Mouse (Mus musculus) midbrain, embryonic 11.5 days (tissue): ENCODE measurements around the gene Cxadr. TPM values are rescaled to one million over a fixed set of nuclear protein-coding genes. Genes with fewer than 3 reads are reported as not detected.

Experiments used
- ATAC-seq: fragments of 200-750 bp; cut with Nextera tagmentation; 2 replicates; pipeline ENCODE4 v1.8.0; 2017; ENCODE audit warnings: moderate TSS enrichment, moderate library complexity; ENCODE audit not compliant: low FRiP score
- DNase-seq: peaks from one replicate; pipeline ENCODE4 v3.0.0; 2015; ENCODE audit warnings: low spot score; ENCODE audit errors: missing footprints
- H3K27ac ChIP-seq: fragments of 300-500 bp; sonication (generic); 2 replicates; pipeline ENCODE4 v1.5.1; 2014; ENCODE audit warnings: low read depth, low read length
- H3K27me3 ChIP-seq: fragments of 300-500 bp; sonication (generic); 2 replicates; pipeline ENCODE4 v1.6.1; 2014; ENCODE audit warnings: mild to moderate bottlenecking, low read length, moderate library complexity, mixed read lengths; ENCODE audit not compliant: control insufficient read depth, insufficient read depth
- H3K36me3 ChIP-seq: fragments of 300-500 bp; sonication (generic); 2 replicates; pipeline ENCODE4 v1.6.1; 2014; ENCODE audit warnings: mild to moderate bottlenecking, low read length, moderate library complexity, mixed read lengths; ENCODE audit not compliant: control insufficient read depth, insufficient read depth
- H3K4me1 ChIP-seq: fragments of 300-500 bp; sonication (generic); 2 replicates; pipeline ENCODE4 v1.6.1; 2014; ENCODE audit warnings: low read length; ENCODE audit not compliant: control insufficient read depth, insufficient read depth
- H3K4me2 ChIP-seq: fragments of 300-500 bp; sonication (generic); 2 replicates; pipeline ENCODE4 v1.6.1; 2014; ENCODE audit warnings: mild to moderate bottlenecking, moderate library complexity
- H3K4me3 ChIP-seq: fragments of 300-500 bp; sonication (generic); 2 replicates; pipeline ENCODE4 v1.5.1; 2014; ENCODE audit warnings: low read depth, low read length
- H3K9ac ChIP-seq: fragments of 300-500 bp; sonication (generic); 2 replicates; pipeline ENCODE4 v1.6.1; 2014; ENCODE audit warnings: low read length
- H3K9me3 ChIP-seq: fragments of 300-500 bp; sonication (generic); 2 replicates; pipeline ENCODE4 v1.6.1; 2016; ENCODE audit warnings: low read length; ENCODE audit not compliant: control insufficient read depth
- WGBS: fragments of 180-500 bp; shearing (Covaris S2); extraction: QIAGEN DNeasy Blood & Tissue Kit; methylation state at CpG from one replicate; pipeline ENCODE4 v1.1.7; 2014; 5-methylcytosine and 5-hydroxymethylcytosine counted together
- polyA plus RNA-seq: library from polyadenylated mRNA; unstranded; fragments of >200 nt; fragmentation: Nextera tagmentation; extraction: Ambion mirVana; gene quantifications from 2 replicates; pipeline ENCODE4 v1.2.1, GENCODE M21; 2014

Cxadr gene
- polyA plus RNA-seq, 1 experiment from 2014 or later: 69.0 TPM

GRCm38 (mm10) chr16:78372786-78373185, 71.5 kb downstream of the Cxadr start:
- no peaks in the 10 kb centered on the region for H3K9me3 ChIP-seq
- no peak overlapping the region for H3K9ac ChIP-seq
- H3K27me3 ChIP-seq: no peaks in the 10 kb centered on the region
- WGBS: 82% methylated on average over 5 of the region's 5 CpGs
- H3K4me1 ChIP-seq: peaks cover 9% of the 10 kb centered on the region
- no peak overlapping the region for H3K27ac ChIP-seq
- ATAC-seq (no peak), DNase-seq (peak; percentile 74)
- H3K4me3 ChIP-seq: no peak overlapping the region
- no peaks in the 10 kb centered on the region for H3K36me3 ChIP-seq
- H3K4me2 ChIP-seq: no peak overlapping the region

DNA sequence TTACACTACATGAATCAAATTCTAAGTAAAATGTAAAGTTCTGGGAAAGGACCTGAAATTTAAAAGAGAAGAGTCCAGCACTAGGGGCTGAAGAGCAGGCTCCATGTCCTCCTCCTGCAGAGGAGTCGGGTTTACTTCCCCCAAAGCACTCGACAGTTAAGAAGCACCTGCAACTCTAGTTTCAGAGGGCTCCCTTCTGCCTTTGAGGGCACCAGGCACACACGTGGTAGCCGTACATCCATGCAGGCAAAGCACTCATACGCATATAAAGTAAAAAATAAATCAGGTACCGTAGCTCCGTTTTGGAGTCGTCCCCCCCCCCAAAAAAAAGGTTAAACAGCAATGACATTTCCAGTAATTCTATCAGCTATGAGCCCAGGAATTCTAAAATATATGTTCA, 72.5 kb downstream of the Cxadr start:
- DNase-seq (no peak), ATAC-seq (no peak)
- Histone ChIP-seq H3K9ac (no peak overlapping the region), H3K4me3 (no peak overlapping the region), H3K27ac (no peak overlapping the region), H3K4me1 (peaks cover 9% of the 10 kb centered on the region), H3K9me3 (no peaks in the 10 kb centered on the region), H3K4me2 (no peak overlapping the region), H3K27me3 (no peaks in the 10 kb centered on the region), H3K36me3 (no peaks in the 10 kb centered on the region)
- 89% methylated on average over 8 of the region's 8 CpGs for WGBS

DNA sequence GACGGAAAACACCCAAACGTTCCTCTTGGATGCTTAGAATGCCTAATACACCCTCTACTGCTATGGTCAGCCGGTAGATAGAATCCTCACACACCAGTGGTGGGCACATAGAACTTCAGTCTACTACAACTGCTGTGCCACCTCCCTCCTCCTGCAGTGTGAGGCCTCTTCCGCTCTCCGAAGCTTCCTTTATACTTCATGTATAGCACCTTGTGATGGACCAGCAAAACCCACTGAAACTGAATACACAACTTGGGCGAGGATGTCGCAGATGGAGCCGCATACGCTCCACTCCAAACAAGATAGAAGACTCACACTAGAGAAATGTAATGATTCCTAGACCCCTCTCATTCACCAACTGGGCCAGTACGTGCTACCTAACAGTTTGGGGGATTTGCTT, 73.9 kb downstream of the Cxadr start:
- H3K9me3 ChIP-seq: no peaks in the 10 kb centered on the region
- H3K36me3 ChIP-seq: no peaks in the 10 kb centered on the region
- peak overlapping the region; percentile 78 for H3K4me3 ChIP-seq
- H3K4me1 ChIP-seq: peaks cover 9% of the 10 kb centered on the region
- no peak for ATAC-seq
- DNase-seq: peak; percentile 91
- H3K4me2 ChIP-seq: peak overlapping the region; percentile 72
- H3K9ac ChIP-seq: peak overlapping the region; percentile 30; the same call in 1 of the 2 replicates
- no peaks in the 10 kb centered on the region for H3K27me3 ChIP-seq
- 56% methylated on average over 10 of the region's 10 CpGs for WGBS
- H3K27ac ChIP-seq: no peak overlapping the region

GRCm38 (mm10) chr16:78375821-78376691, 74.8 kb downstream of the Cxadr start:
- Histone ChIP-seq H3K4me2 (peak overlapping the region; percentile 72), H3K27ac (no peak overlapping the region), H3K27me3 (no peaks in the 10 kb centered on the region), H3K4me3 (peak overlapping the region; percentile 78), H3K4me1 (peaks cover 9% of the 10 kb centered on the region), H3K9me3 (no peaks in the 10 kb centered on the region), H3K36me3 (no peaks in the 10 kb centered on the region), H3K9ac (peak overlapping the region; percentile 88)
- ATAC-seq: peak; percentile 76
- DNase-seq: peak; percentile 97
- 1% methylated on average over 73 of the region's 100 CpGs for WGBS

GRCm38 (mm10) chr16:78376745-78377570, 75.7 kb downstream of the Cxadr start, which contains the start of gene Btg3:
TSS of gene Btg3 (minus strand) at chr16:78377192.
- DNase-seq: peak; percentile 100
- ATAC-seq: peak; percentile 97
- peak within 1 kb of the TSS; percentile 72 for H3K4me2 ChIP-seq
- 3% methylated on average over 34 of the region's 57 CpGs for WGBS
- no peaks in the 10 kb centered on the region for H3K9me3 ChIP-seq
- H3K4me1 ChIP-seq: peaks cover 9% of the 10 kb centered on the region
- H3K27me3 ChIP-seq: no peaks in the 10 kb centered on the region
- peak within 1 kb of the TSS; percentile 78 for H3K4me3 ChIP-seq
- H3K9ac ChIP-seq: peak within 1 kb of the TSS; percentile 88
- H3K27ac ChIP-seq: no peak within 1 kb of the TSS
- no peaks in the 10 kb centered on the region for H3K36me3 ChIP-seq

GRCm38 (mm10) chr16:78378493-78378892, 77.2 kb downstream of the Cxadr start:
- peaks cover 9% of the 10 kb centered on the region for H3K4me1 ChIP-seq
- ATAC-seq (no peak), DNase-seq (peak; percentile 70)
- no peaks in the 10 kb centered on the region for H3K9me3 ChIP-seq
- no peak overlapping the region for H3K27ac ChIP-seq
- 91% methylated on average over 5 of the region's 5 CpGs for WGBS
- no peak overlapping the region for H3K4me3 ChIP-seq
- no peak overlapping the region for H3K9ac ChIP-seq
- H3K36me3 ChIP-seq: no peaks in the 10 kb centered on the region
- no peak overlapping the region for H3K4me2 ChIP-seq
- H3K27me3 ChIP-seq: no peaks in the 10 kb centered on the region

DNA sequence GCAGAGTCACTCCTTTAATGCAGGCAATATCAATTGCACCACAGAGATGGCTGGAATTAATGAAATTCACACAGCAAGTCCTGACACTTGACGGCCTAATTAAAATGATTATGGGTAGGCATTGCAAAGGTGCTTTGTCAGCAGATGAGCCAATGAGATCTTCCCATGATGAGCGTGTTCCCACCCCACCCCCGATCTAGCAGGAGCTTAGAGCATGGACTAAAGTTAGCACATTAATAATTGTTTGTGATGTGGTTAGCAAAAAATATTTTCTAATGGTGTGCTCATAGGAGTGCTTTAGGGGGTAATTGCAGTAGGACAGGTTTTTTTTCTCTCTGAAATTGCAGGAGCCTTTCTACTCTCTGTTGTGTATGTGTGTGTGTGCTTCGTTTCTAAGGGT, 87.8 kb downstream of the Cxadr start:
- Histone ChIP-seq H3K9me3 (no peaks in the 10 kb centered on the region), H3K4me1 (no peaks in the 10 kb centered on the region), H3K27me3 (no peaks in the 10 kb centered on the region), H3K36me3 (no peaks in the 10 kb centered on the region), H3K4me2 (no peak overlapping the region), H3K27ac (no peak overlapping the region), H3K4me3 (no peak overlapping the region), H3K9ac (no peak overlapping the region)
- peak; percentile 35 for DNase-seq
- ATAC-seq: no peak
- 83% methylated on average over 4 of the region's 4 CpGs for WGBS

DNA sequence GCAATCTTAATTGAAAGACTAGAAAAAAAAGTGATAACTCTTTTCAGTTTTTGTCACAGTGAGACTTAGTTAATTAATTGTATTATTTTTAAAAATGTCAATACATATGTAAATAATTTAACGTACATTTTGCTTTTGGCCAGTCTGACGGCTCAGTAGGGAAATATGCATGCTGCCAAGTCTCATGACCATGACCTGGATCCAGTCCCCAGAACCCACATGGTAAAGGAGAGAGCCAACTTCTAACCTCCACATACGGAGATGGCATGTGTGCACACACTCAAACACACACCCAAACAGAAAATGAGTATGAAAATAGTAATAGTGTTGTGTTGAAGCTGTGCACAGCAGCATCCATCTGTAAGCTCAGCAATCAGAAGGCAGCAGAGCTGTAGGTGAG, 88.7 kb downstream of the Cxadr start:
- DNase-seq: peak; percentile 76
- no peak overlapping the region for H3K9ac ChIP-seq
- WGBS: 87% methylated on average over 3 of the region's 3 CpGs
- no peak for ATAC-seq
- no peaks in the 10 kb centered on the region for H3K36me3 ChIP-seq
- no peaks in the 10 kb centered on the region for H3K27me3 ChIP-seq
- H3K4me3 ChIP-seq: no peak overlapping the region
- H3K27ac ChIP-seq: no peak overlapping the region
- H3K4me2 ChIP-seq: no peak overlapping the region
- H3K9me3 ChIP-seq: no peaks in the 10 kb centered on the region
- H3K4me1 ChIP-seq: no peaks in the 10 kb centered on the region

GRCm38 (mm10) chr16:78391354-78391753, 90.1 kb downstream of the Cxadr start:
- no peak for ATAC-seq
- WGBS: 61% methylated on average over 2 of the region's 2 CpGs

More at GRCm38 (mm10) chr16:78391354-78391753, 90.1 kb downstream of the Cxadr start:
- Histone ChIP-seq H3K4me1 (no peaks in the 10 kb centered on the region), H3K27ac (no peak overlapping the region), H3K27me3 (no peaks in the 10 kb centered on the region), H3K9me3 (no peaks in the 10 kb centered on the region), H3K4me3 (no peak overlapping the region), H3K36me3 (no peaks in the 10 kb centered on the region), H3K9ac (no peak overlapping the region), H3K4me2 (no peak overlapping the region)
- no peak for DNase-seq
